Comparison of ENCODE assay signal across 29 mouse cellular contexts in genomic region chr16:30998711-30999110, GRCm38 (mm10).
DNase-seq lines count a peak whose midpoint lies in the region; ATAC-seq and TF ChIP-seq lines count a peak whose summit lies in the region.
"Had no signal": no experiment of that assay in that cellular context is flagged by ENCODE, and none has a peak within 500 bp of the region (broad histone marks: within the 10 kb centered on the region; RNA-seq: fewer than 3 reads in every experiment).

No protein-coding gene starts in this region.

- H3K4me3 ChIP-seq in left cerebral cortex, adult 2 months, result no peak overlapping the region
- H3K4me3 ChIP-seq: embryonic facial prominence, embryonic 10.5 days; embryonic facial prominence, embryonic 15.5 days; heart, embryonic 10.5 days; heart, embryonic 15.5 days; hindbrain, embryonic 15.5 days; layer of hippocampus, adult 2 months; midbrain, embryonic 13.5 days; neural tube, embryonic 13.5 days had no signal

- intact Hi-C loops in left cerebral cortex, adult 2 months (cut with DNase I), result no loop called here

- no peak for TF ChIP-seq CTCF in left cerebral cortex, adult 2 months (IDR thresholded peaks at IDR 0.05)

- ATAC-seq in erythroid progenitor cell, adult 5-6 weeks (replicated peaks; ENCODE audit: low FRiP score, poor library complexity, severe bottlenecking), result no peak
- ATAC-seq: forebrain, embryonic 14.5 days; inflammation-experienced regulatory T-cells, adult 6 months; midbrain, embryonic 13.5 days; Patski had no signal

- no peak overlapping the region for H3K27ac ChIP-seq in left cerebral cortex, adult 2 months
- H3K27ac ChIP-seq: embryonic facial prominence, embryonic 10.5 days; embryonic facial prominence, embryonic 15.5 days; heart, embryonic 10.5 days; heart, embryonic 15.5 days; hindbrain, embryonic 15.5 days; layer of hippocampus, adult 2 months; liver, embryonic 14.5 days; macrophage; midbrain, embryonic 13.5 days; neural tube, embryonic 13.5 days had no signal

- DNase-seq in cerebellum, adult 11 months, result peak; percentile 35
- no peak for DNase-seq in cerebellum, adult 8-10 months
- peak; percentile 74 for DNase-seq in brain, adult 2 months (ENCODE audit: low read depth, low spot score)
- peak; percentile 67 for DNase-seq in cerebellum, adult 9-10 months
- DNase-seq in cerebellum, postnatal 36 days, result peak; percentile 41 to 54
- no peak for DNase-seq in left cerebral cortex, adult 2 months (ENCODE audit: extremely low spot score in 1 of 2, low spot score in 2 of 2)
- DNase-seq: adrenal gland, postnatal 10 days; gastrocnemius, postnatal 25 days; heart, adult 11 months; heart, postnatal 4 days; lung, adult 2 months; lung, postnatal 10 days; right cerebral cortex, postnatal 25 days; spleen, adult 18-20 months; thymus, postnatal 4 days had no signal

Comparison
In these comparisons a context has a peak if more than half of its experiments do, and no peak if none do; other contexts are left out.
1. DNase-seq: peak in cerebellum, adult 11 months (single experiment), brain, adult 2 months (single experiment), cerebellum, adult 9-10 months (single experiment) and cerebellum, postnatal 36 days (2 of 2); none in cerebellum, adult 8-10 months (single experiment) and left cerebral cortex, adult 2 months (0 of 2).